Comparison of ENCODE assay signal across 22 mouse cellular contexts in the genomic region with DNA sequence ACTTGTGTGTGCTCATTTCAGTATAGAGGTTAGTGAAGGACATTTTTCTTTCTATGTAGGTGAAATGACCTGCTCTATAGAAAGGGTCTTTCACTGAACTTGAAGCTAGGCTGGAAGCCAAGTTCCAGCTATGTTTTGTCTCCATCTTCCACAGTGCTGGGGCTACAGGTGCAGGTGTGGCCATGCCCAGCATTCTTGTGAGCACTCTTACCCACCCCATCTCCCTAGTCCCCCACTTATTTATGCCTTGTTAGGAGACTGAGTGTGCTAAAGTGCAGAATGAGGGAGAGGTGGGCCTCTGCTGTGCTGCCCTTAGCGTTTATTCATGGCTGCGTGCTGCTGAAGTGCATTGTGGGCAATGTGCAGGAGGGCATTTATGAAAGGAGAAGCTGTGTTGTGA.
"Had no signal": no experiment of that assay in that cellular context is flagged by ENCODE, and none has a peak within 500 bp of the region (broad histone marks: within the 10 kb centered on the region; RNA-seq: fewer than 3 reads in every experiment).

No protein-coding gene starts in this region.

- H3K9me3 ChIP-seq: kidney, embryonic 15.5 days; limb, embryonic 13.5 days; liver, embryonic 12.5 days; liver, embryonic 15.5 days; midbrain, embryonic 12.5 days; midbrain, embryonic 15.5 days; neural tube, embryonic 12.5 days; neural tube, embryonic 15.5 days; stomach, embryonic 15.5 days had no signal

- H3K27me3 ChIP-seq: kidney, embryonic 15.5 days; limb, embryonic 13.5 days; liver, embryonic 12.5 days; liver, embryonic 15.5 days; midbrain, embryonic 15.5 days; neural tube, embryonic 12.5 days; neural tube, embryonic 15.5 days; stomach, embryonic 15.5 days had no signal

- H3K4me2 ChIP-seq: kidney, embryonic 15.5 days; limb, embryonic 13.5 days; liver, embryonic 12.5 days; liver, embryonic 15.5 days; midbrain, embryonic 12.5 days; midbrain, embryonic 15.5 days; neural tube, embryonic 12.5 days; neural tube, embryonic 15.5 days; stomach, embryonic 15.5 days had no signal

- H3K4me1 ChIP-seq: midbrain, embryonic 15.5 days; neural tube, embryonic 12.5 days; neural tube, embryonic 15.5 days had no signal

- DNase-seq: kidney, adult 18-20 months; kidney, postnatal 10 days; kidney, postnatal 36 days; layer of hippocampus, postnatal 36 days; liver; lung, adult 18-20 months; retina, postnatal 1 day; right cerebral cortex, postnatal 25 days; spleen, adult 18-20 months; thymus, postnatal 25 days had no signal

- H3K9ac ChIP-seq: kidney, embryonic 15.5 days; limb, embryonic 13.5 days; liver, embryonic 12.5 days; liver, embryonic 15.5 days; midbrain, embryonic 12.5 days; midbrain, embryonic 15.5 days; neural tube, embryonic 12.5 days; neural tube, embryonic 15.5 days; stomach, embryonic 15.5 days had no signal

- H3K36me3 ChIP-seq: kidney, embryonic 15.5 days; limb, embryonic 13.5 days; liver, embryonic 12.5 days; liver, embryonic 15.5 days; midbrain, embryonic 12.5 days; midbrain, embryonic 15.5 days; neural tube, embryonic 12.5 days; neural tube, embryonic 15.5 days; stomach, embryonic 15.5 days had no signal

- ATAC-seq: inflammation-experienced regulatory T-cells, adult 6 months; liver, embryonic 12.5 days; midbrain, embryonic 15.5 days had no signal

- H3K4me3 ChIP-seq: kidney, embryonic 15.5 days; left cerebral cortex, adult 2 months; limb, embryonic 13.5 days; liver, embryonic 12.5 days; liver, embryonic 15.5 days; midbrain, embryonic 12.5 days; midbrain, embryonic 15.5 days; neural tube, embryonic 12.5 days; neural tube, embryonic 15.5 days; stomach, embryonic 15.5 days had no signal

- H3K27ac ChIP-seq: left cerebral cortex, adult 2 months; liver, embryonic 12.5 days; liver, embryonic 15.5 days; macrophage; midbrain, embryonic 12.5 days; midbrain, embryonic 15.5 days; neural tube, embryonic 12.5 days; neural tube, embryonic 15.5 days had no signal
